Mouse (Mus musculus): ENCODE results near the gene Hcn2.

DNA sequence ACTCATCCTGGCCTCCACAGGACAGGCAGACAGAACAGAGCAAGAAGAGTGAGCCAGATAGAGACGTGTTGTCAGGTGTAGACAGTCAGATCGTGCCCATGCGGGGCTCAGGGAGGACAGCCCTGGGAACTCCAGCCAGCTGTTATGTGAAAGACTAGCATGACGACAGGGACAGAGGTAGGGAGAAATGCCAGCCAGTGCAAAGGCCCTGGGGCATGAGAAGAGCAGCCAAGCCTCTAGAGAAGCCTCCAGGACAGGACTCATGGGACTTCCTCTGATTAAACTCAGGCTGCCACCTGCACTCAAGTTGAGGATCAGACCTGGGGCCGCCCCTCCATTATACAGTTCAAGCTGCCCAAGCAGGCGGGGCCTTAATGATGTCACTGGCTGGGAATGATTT is 32.1 kb downstream of the Hcn2 start:
- TF ChIP-seq CTCF (IDR thresholded peaks at IDR 0.05; ENCODE audit: low read depth) (no peak), EP300 (optimal IDR thresholded peaks at IDR 0.05) (no peak)

All from stomach, postnatal 0 days (tissue).